Mouse (Mus musculus) left cerebral cortex, adult 8-10 months (tissue): ENCODE results near the gene Susd3. TPM values are rescaled to one million over a fixed set of nuclear protein-coding genes. Genes with fewer than 3 reads are reported as not detected.

Experiments used
- DNase-seq, 2 experiments: peaks; one replicate each; pipeline ENCODE4 v3.0.0; 2022; ENCODE audit warnings: low spot score in 2 of 2
- total RNA-seq, 4 experiments: library from RNA; stranded (reverse); gene quantifications; 2 replicates each; pipeline ENCODE4 v1.2.4; 2022

Susd3 gene
- total RNA-seq = 1 to 10 TPM; 2.2 to 4.8 (median 3.5) TPM

- DNase-seq = no peak
Observed at GRCm38 (mm10) chr13:49248467-49248862, at the start of gene Susd3. Gene Susd3 (minus strand): TSS chr13:49248706.

GRCm38 (mm10) chr13:49296270-49296669, 47.8 kb upstream of the Susd3 start:
- DNase-seq = no peak

GRCm38 (mm10) chr13:49294108-49294507, 45.6 kb upstream of the Susd3 start:
- DNase-seq = no peak

GRCm38 (mm10) chr13:49291949-49292348, 43.4 kb upstream of the Susd3 start:
- no peak for DNase-seq

GRCm38 (mm10) chr13:49291398-49291797, 42.9 kb upstream of the Susd3 start:
- no peak for DNase-seq

GRCm38 (mm10) chr13:49287224-49287623, 38.7 kb upstream of the Susd3 start:
- no peak for DNase-seq

GRCm38 (mm10) chr13:49286750-49287149, 38.2 kb upstream of the Susd3 start:
- no peak for DNase-seq

GRCm38 (mm10) chr13:49283686-49284085, 35.2 kb upstream of the Susd3 start:
- DNase-seq = peak in 1 of 2 experiments; percentile 28

GRCm38 (mm10) chr13:49282168-49282567, 33.7 kb upstream of the Susd3 start:
- DNase-seq = no peak

GRCm38 (mm10) chr13:49271831-49272765, 23.6 kb upstream of the Susd3 start:
- DNase-seq = peak in 1 of 2 experiments; percentile 22

- no peak for DNase-seq
Observed at GRCm38 (mm10) chr13:49270500-49270899, 22.0 kb upstream of the Susd3 start.

GRCm38 (mm10) chr13:49267645-49268044, 19.1 kb upstream of the Susd3 start:
- no peak for DNase-seq

- DNase-seq = no peak
Observed at GRCm38 (mm10) chr13:49260036-49260722, 11.7 kb upstream of the Susd3 start.

- no peak for DNase-seq
Observed at GRCm38 (mm10) chr13:49257819-49258313, 9.4 kb upstream of the Susd3 start.

- DNase-seq = peak in 1 of 2 experiments; percentile 59
Observed at GRCm38 (mm10) chr13:49252746-49253145, 4.2 kb upstream of the Susd3 start.

- no peak for DNase-seq
Observed at GRCm38 (mm10) chr13:49252113-49252512, 3.6 kb upstream of the Susd3 start.

- no peak for DNase-seq
Observed at GRCm38 (mm10) chr13:49250716-49251517, 2.4 kb upstream of the Susd3 start.

- no peak for DNase-seq
Observed at GRCm38 (mm10) chr13:49249634-49250033, 1.1 kb upstream of the Susd3 start.

GRCm38 (mm10) chr13:49248923-49249322, 417 bp upstream of the Susd3 start:
- no peak for DNase-seq

GRCm38 (mm10) chr13:49247740-49248466, 603 bp downstream of the Susd3 start:
- no peak for DNase-seq
